Mouse (Mus musculus): ENCODE results near the gene Slc7a10.

Gene Slc7a10

GRCm38 (mm10) chr7:35185889-35186569, at the start of gene Slc7a10:
Slc7a10 (plus strand) TSS chr7:35186385.
- DNase-seq (ENCODE audit: low read depth, low spot score): no peak

GRCm38 (mm10) chr7:35137524-35137923, 48.7 kb upstream of the Slc7a10 start:
- no peak for DNase-seq (ENCODE audit: low read depth, low spot score)

GRCm38 (mm10) chr7:35138481-35138880, 47.7 kb upstream of the Slc7a10 start:
- no peak for DNase-seq (ENCODE audit: low read depth, low spot score)

- DNase-seq (ENCODE audit: low read depth, low spot score): peak; percentile 12
Measured at GRCm38 (mm10) chr7:35139880-35140279, 46.3 kb upstream of the Slc7a10 start.

GRCm38 (mm10) chr7:35141519-35141918, 44.7 kb upstream of the Slc7a10 start:
- no peak for DNase-seq (ENCODE audit: low read depth, low spot score)

- DNase-seq (ENCODE audit: low read depth, low spot score): no peak
Measured at GRCm38 (mm10) chr7:35142522-35142921, 43.7 kb upstream of the Slc7a10 start.

GRCm38 (mm10) chr7:35143864-35144618, 42.1 kb upstream of the Slc7a10 start:
- DNase-seq (ENCODE audit: low read depth, low spot score): no peak

GRCm38 (mm10) chr7:35145068-35145467, 41.1 kb upstream of the Slc7a10 start:
- no peak for DNase-seq (ENCODE audit: low read depth, low spot score)

- DNase-seq (ENCODE audit: low read depth, low spot score): no peak
Measured at GRCm38 (mm10) chr7:35146269-35146668, 39.9 kb upstream of the Slc7a10 start.

- DNase-seq (ENCODE audit: low read depth, low spot score): no peak
Measured at GRCm38 (mm10) chr7:35149616-35150433, 36.4 kb upstream of the Slc7a10 start.

- no peak for DNase-seq (ENCODE audit: low read depth, low spot score)
Measured at GRCm38 (mm10) chr7:35150860-35151259, 35.3 kb upstream of the Slc7a10 start.

GRCm38 (mm10) chr7:35154449-35154848, 31.7 kb upstream of the Slc7a10 start:
- no peak for DNase-seq (ENCODE audit: low read depth, low spot score)

- no peak for DNase-seq (ENCODE audit: low read depth, low spot score)
Measured at GRCm38 (mm10) chr7:35156561-35157477, 29.4 kb upstream of the Slc7a10 start.

GRCm38 (mm10) chr7:35157512-35157911, 28.7 kb upstream of the Slc7a10 start:
- no peak for DNase-seq (ENCODE audit: low read depth, low spot score)

- no peak for DNase-seq (ENCODE audit: low read depth, low spot score)
Measured at GRCm38 (mm10) chr7:35162443-35162842, 23.7 kb upstream of the Slc7a10 start.

- DNase-seq (ENCODE audit: low read depth, low spot score): no peak
Measured at GRCm38 (mm10) chr7:35163600-35163999, 22.6 kb upstream of the Slc7a10 start.

- DNase-seq (ENCODE audit: low read depth, low spot score): no peak
Measured at GRCm38 (mm10) chr7:35164131-35164530, 22.1 kb upstream of the Slc7a10 start.

- DNase-seq (ENCODE audit: low read depth, low spot score): no peak
Measured at GRCm38 (mm10) chr7:35166988-35167387, 19.2 kb upstream of the Slc7a10 start.

- no peak for DNase-seq (ENCODE audit: low read depth, low spot score)
Measured at GRCm38 (mm10) chr7:35167925-35168324, 18.3 kb upstream of the Slc7a10 start.

GRCm38 (mm10) chr7:35169341-35169740, 16.8 kb upstream of the Slc7a10 start:
- DNase-seq (ENCODE audit: low read depth, low spot score): peak; percentile 81

- DNase-seq (ENCODE audit: low read depth, low spot score): peak; percentile 81
Measured at GRCm38 (mm10) chr7:35171867-35172382, 14.3 kb upstream of the Slc7a10 start.
